Mouse (Mus musculus) spleen, adult 12 weeks (tissue): ENCODE measurements around the gene Afg1l.
A peak's percentile ranks its signal among the peaks of the same experiment; 100 is the strongest.

ENCODE experiments used
- DNase-seq: peaks from one replicate; pipeline ENCODE4 v3.0.0; 2022; ENCODE audit warnings: low spot score

The Afg1l gene

DNA sequence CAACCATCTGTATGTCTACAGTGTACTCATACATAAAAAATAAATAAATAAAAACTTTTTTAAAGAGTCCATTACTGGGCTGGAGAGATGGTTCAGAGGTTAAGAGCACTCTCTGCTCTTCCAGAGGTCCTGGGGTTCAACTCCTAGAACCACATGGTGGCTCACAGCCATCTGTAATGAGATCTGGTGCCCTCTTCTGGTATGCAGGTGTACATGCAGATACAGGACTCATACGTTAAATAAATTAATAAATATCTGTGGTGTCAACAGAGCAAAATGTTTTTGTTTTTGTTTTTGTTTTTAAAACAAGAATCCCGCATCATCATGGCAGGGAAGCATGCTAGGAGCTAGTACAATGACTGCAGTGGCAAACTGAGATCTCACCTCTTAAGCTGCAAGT, 181.3 kb downstream of the Afg1l start:
- no peak for DNase-seq

DNA sequence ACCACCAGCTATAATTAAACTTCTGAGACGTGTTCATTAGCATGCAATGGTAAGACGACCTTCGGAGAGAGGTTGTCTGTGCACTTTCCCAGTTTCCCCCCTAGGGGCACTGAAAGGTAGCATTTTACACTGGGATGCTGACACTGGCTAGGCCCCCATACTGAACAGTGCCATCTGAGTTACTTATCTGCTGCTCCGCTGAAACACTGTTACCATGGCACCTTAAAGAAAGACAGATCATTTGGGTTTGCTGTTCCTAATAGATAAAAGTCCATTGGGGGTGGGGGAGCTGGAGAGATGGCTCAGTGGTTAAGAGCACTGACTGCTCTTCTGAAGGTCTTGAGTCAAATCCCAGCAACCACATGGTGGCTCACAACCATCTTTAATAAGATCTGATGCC, 181.8 kb downstream of the Afg1l start:
- DNase-seq, result no peak

DNA sequence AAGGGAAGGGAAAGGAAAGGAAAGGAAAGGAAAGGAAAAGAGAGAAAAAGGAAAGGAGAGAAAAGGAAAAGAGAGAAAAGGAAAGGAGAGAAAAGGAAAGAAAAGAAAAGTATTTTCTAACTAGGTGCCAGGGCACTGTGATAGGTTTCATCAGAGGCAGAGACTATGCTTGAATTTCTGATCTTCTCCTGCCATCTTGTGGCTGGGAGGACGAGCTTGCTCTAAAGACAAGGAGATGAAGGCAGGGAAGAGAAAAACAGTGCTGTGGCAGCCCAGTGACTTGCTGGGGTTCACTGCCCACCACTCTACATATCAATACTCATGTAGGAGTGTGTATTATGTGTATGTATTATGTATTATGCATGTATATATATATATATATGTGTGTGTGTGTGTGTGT, 183.3 kb downstream of the Afg1l start:
- no peak for DNase-seq

DNA sequence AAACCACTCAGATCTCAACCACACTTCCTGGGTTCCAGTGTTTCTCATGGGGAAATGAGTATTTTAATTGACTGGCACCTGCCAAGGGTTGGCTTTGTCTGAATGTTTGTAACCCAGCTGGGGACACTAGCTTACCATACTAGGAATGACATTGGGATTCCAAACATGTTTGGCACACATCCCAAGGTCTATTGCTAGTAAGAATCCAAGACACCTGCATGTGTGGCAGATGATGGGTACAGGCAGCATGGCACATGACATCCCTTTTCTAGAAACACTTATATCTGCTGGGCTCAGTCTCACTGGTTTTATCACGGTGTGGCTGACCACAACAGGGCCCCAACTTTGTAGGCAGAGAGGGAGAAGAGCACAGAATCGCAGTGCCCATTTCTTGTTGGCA, 184.0 kb downstream of the Afg1l start:
- DNase-seq, result no peak

DNA sequence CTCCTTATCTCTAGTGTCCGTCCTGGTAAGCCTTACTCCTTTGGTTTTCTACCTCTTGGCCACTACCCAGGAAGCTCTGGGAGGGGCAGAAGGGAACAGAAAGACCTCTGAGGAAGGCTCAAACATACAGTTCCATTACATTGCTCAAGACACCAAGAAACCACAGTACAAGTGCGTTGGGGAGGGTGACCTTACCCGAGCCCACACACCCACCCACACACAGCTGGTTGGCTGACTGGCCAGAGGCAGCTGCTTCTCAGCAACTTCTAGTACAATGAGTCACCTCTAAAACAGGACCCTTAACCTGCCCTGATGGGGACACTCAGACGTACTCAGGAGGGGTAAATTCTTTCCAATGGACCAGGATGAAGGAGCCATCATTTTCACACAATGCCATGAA, 184.5 kb downstream of the Afg1l start:
- no peak for DNase-seq

DNA sequence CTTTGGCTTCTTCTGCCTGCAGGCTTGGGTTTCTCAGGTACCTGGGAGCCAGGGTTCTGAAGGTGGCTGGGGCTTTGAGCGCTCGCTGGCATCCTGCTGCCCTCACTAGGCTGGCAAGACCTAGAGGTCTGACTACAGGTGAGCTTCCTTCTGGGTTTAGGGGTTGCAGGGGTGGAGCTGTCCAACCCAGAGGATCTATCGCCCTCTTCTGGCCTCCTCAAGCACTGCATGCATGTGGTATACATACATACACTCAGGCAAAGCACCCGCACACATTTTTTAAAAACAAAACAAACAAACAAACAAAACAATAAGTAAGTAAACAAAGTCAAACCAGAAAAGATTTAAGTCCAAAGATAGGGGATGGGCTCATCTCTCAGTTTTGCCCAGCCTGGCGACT, 187.0 kb downstream of the Afg1l start:
- DNase-seq, result peak; percentile 51

DNA sequence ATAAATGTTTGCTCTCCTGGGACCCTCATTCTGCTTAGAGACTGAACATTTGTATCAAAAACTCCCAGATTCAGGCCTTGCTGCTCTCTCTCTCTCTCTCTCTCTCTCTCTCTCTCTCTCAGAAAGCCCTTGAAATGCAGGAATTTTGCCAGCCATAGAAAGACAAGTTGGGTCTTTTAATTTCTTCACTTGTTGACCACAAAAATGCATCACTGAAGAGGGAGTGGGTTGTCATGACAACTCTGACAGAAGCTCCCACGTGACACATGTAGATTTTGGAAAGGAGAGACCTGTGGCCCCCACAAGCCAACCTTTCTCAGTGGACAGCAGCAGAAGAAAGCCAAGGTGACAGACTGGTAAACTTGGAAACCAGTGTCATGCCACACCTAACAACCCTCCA, 190.7 kb downstream of the Afg1l start:
- DNase-seq, result no peak

DNA sequence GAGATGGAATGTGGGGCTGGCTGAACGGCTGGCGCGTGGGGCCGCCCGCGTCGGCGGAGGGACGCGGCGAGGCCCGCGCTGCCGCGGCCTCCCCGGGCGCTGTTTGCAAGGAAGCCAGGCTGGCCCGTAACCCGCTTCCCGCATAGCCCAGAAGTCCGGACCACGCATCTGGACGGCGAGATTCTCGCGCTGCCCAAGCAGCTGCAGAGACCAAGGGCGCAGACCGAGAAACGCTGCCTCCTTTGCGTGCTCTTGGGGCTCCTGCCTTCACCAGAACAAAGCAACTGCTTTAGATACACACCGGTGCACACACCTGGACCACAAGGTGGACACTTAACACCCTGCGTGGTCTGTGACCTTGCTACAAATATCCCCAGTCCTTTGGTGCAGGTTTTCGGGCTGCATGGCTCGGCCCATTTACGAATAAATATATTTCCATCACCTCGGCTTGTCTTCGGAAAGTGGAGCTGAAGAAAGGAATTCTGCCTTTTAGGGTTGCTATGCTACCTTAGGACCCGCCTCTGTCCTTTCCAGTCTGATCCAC, 200.0 kb downstream of the Afg1l start:
- DNase-seq, result no peak

DNA sequence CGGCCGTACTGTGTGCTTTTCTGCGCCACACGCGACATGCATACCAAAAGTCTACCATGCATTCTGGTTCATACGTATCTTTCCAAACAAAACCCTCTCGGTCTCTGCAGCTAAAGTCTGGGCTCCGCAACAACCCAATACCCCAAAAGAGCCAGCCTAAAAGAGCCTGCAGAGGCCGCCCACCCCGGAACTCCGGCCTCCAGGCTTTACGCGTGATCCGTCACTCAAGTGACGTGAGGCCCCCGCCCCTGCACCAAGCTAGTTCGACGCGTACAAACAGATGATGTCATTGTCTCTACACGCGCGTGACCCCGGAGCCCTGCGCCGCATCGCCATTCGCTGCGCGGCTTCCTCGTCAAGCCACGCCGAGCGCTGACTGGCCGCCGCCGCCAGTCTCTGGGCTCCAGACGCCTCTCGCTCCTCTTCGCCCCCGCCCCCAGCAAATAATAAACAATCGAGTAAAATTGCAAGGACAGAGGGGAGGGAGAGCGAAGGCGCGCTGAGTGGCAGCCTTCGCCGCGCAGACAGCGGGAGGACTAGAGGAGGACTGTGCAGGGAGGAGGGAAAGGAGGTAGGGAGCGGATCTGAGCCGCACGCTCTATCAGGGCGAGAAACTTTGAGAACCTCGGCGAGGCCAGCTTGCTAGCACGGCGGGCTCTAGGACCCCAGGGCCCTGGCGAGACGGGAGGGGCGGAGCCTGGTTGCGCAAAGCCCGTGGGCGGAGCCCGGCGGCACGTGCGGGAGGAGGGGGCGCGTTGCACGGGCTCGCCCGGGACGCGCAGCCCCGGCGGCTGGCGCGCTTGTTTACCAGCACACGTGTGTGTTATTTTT, 200.7 kb downstream of the Afg1l start:
- peak; percentile 92 for DNase-seq

DNA sequence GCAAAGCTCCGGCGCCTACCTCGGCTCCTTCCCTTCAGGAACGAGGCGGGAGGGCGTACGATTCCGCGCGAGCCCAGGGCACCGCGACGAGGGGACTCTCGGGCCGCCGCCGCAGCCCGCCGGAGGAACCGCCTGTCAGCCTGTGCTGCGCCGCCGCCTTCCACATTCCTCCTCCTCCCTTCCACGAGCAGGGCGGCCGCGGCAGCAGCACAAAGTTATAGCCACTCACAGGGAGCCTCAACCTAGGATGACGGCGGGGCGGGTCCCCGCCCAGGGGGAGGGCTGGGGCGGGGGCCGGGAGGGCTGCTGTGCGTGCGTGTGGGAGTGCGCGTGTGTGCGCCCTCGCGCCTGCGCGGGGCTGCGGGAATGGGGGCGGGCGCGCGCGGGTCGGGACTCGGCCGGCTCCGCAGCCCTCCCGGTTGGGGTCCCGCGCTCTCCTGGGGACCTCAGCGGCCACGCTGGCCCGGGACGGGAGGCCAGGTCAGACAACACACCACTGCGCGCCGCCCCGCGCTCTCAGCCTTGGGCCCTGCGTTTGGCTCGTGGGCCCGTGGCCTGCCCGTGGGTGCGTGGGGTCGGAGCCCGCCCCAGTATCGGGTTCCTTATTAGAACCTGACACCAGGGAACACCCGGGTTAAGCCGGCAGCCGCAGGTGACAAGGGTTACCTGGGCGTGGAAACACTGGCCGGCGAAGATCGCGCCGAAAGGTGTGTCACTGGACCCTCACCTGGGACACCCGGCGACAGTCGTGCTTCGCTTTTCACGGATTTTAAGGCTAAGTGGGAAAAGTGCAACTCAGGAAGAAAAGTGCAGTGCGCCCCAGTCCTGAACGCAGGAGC, 201.6 kb downstream of the Afg1l start, which contains the start of gene Foxo3:
Gene Foxo3, minus strand, starts transcription at position 249 of the 839 bp plus-strand sequence.
- DNase-seq, result peak; percentile 82

DNA sequence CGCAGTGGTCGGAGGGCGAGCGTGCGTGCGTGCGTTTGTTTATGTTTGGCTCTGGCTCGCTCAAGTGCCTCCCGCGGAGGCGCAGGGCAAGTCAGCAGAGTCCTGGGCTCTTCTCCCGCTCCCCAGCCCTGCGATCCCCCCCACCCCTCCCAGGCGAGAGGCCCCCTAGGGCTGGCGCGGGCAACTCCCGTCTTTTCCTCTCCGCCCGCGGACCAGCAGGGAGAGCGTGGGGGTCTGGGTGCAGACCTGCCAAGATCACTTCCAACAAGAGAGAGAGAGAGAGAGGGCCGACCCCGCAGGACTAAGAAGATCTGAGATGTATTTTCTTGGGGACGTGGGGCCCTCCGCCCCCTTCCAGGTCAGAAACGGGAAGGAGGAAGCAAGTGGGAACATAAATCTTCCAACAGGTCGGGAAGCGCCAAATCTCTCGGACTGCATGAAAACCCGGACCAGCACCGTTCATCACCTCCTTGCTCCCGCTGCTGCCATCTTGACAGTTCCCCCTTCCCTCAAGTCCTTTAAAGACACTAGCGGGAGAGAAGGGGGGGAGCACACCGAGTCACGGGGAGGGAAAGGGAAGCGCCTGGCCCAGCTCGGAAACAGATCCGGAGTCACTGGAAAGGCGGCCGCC, 202.4 kb downstream of the Afg1l start:
- no peak for DNase-seq

DNA sequence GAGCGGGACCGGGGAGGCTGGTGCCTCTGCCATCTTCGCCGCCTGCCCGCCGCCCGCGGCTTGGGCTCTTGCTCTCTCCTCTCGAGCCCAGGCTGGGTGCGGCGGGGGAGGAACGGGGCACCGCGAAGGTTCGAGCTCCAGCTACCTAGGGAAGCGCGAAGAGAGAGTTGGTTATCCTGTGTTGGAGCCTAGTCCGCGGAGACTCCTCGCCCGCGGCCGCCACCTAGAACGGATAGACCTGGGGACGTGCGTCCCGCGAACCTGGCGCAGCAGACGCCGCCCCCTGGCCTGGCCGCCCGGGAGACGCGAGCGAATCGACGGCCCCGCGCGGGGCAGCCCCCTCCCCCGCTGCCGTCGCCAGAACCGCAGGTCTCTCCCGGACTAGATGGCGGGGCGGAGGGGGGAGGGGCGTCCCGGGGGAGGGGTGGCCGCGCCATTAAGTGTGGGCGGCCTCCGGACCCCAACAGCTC, 202.9 kb downstream of the Afg1l start:
- DNase-seq, result peak; percentile 59

DNA sequence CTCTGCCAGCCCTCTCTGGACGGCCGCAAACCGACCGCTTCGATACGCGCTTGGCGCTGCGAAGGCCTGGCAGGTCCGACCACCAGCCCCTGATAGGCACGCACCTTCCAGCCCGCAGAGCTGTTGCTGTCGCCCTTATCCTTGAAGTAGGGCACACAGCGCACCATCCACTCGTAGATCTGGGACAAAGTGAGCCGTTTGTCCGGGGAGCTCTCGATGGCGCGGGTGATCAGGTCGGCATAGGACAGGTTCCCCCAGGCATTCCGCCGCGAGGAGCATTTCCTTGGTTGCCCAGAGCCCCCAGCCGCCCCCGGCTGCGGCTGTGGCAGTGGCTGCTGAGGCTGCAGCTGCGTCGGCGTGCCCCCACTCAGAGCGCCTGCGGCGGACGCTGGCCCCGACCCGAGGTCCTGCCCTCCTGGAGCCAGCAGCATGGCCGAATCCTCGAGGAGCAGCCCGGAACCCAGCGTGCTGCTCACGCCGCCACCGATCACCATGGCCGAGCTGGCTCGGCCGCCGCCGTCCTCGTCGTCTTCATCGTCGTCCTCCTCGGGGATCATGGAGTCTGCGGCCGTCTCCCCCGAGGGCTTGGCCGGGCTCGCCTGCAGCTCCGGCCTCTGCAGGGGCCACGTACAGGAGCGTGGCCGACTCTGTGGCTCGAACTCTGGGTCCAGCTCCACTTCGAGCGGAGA, 203.5 kb downstream of the Afg1l start:
- DNase-seq, result peak; percentile 29

DNA sequence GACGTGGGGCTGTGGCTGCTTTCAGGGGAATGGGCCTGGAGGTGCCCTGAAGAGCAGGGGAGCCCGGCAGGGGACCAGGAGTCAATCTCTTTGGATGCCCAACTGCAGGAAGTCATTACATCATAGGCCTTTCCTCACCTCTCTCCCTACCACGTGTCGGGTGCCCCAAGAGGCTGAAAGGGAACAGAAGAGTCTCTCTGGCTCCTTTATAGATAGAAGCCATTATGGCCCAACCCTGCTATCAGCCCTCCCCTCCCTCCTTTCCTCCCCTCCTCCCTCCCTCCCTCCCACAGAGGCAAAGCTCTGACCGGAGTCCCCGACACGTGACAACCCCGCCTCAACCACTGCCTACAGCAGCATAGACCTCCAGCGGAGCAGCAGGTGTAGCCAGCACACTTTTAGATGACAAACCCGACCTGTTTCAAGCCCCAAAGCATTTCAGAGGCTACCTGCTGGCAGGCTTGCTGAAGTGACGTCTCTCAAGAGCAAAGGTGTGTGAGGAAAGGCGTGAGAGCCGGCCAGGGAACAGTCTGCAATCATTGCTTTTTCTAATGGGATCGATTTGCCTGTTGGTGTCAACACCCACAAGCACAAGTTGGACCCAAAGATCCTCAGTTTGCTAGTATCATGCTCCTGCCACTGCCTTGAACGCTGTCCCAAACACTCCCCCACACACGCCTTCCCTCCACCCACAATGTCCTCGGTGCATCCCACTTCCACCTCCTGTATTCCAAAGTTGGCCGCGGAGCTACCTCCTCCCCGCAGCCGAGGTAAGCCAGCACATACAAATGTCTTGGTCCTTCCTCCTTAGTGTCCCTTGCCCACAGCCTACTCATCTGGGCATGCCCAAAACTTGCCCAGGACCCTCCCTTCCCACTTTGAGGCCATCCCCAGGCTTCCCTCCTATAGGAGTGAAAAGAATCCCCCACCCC, 204.3 kb downstream of the Afg1l start:
- DNase-seq, result peak; percentile 71

DNA sequence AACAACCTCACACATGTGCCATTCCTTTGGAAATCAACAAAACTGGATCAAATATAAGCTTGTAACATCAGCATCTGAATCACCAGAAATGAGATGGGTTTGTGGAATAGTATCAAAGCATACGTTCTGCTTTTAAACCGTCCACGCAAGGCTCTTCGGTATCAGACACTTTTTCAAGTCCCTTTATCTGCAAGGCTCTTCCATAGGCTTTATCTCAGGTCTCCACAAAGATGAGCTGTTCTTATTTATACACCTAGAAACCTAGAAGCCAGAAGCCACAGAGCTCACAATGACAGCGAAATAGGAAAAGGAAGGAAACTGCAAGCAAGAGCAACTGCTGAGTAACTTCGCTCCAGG, 205.0 kb downstream of the Afg1l start:
- DNase-seq, result no peak

DNA sequence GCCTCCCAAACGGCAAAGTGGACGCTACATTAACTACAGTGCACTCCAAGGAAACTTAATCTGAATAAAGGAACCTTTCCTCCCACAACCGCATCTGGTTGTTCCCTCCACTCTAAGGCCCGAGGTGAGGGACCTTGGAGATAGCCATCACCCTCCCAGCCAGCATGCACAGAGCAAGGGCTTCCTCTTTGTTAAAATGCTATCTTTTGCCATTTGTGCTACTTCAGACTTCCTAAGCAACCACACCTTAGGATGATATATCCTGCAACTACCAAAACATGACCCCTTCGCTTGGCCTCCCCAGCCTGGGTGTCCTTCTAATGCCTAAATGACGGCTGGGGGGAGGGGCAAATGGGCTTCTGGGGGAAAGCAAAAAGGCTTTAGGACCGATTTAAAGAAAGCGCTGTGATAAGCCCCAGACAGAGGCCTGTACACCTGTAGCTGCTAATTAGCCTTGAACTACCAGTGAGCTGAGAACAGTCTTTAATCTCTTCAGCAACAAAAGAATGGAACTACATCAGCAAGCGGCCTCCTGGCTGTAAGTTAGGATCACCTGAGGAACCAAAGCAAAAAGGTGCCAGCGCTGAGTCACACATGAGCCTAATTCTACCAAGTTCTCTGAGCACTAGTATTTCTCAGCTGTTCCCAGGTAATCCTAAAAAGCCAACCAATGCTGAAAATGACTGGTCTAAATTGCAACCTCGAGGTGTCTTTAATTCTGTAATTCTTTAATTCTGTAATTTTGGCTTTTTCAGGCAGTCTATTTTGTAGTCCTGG, 206.7 kb downstream of the Afg1l start:
- DNase-seq, result no peak

DNA sequence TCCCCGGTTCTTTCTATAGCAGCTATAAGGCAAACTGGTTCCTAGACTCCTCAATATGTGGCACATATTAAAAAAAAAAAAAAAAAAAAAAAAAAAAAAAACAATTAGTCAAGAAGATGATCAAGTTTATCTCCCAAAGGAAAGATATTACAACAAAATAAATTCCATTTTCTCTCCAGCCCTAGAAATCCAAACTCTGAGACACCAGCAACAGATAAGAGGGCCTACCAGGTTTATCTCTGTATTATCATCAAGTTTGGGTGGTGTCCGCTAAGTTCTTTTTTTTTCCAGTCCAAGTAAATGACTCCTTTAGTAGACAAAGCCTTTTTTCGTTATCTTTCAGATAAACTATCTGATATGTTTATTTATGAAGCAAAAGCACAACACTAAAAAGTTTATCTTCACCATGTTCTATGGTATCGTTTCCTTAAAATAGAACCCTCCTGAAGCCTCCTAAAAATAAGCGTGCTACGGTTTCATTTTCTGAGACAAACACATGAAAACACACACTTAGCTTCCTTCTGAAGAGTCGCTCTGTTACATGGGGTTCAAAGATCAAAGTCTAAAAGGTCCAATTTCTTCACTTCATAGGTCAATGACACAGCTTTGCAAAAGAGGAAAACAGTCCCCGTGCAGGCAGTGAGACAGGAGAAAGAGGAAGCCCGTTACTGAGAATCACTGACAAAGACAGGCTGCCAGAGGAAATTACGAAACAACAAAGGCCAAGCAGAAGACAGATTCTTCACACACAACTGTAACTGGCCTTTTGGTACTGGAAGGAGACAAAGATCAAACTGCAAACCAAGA, 207.9 kb downstream of the Afg1l start:
- no peak for DNase-seq

DNA sequence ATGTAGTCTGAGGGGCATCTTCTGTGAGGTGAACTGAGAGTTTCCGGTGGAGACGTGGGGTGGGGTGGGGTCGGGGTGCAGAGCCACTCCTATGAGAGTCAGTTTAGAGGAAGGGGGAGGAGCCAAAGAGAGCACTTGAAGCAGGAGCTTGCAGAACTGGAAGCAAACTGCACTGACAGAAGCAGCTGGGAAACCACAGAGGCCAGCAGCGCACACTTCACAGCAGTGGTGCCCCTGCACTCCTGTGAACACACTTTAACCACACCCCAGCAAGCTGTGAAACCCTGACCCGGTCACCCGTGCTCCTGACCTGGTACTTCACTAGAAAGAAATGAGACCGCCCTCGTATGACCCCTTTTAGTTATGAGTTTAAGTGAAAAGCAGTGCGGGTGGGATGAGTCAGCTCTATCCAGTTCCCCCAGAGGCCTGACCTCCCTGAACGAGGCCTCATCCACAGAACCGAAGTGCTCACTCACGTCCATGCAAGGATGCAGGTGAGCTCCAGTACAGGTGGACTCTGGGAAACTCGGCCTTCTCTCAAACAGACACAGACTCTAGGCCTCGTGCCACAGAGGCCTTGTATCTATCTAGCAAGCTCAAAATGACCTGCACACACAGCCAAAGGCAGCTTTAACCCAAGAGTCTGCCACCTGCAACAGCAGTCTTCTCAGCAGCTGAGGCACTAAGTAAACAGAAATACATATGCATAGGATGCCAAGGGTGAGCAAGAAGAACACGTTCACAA, 208.9 kb downstream of the Afg1l start:
- peak; percentile 37 for DNase-seq
